Mouse (Mus musculus) bone marrow, adult 2 months (tissue): ENCODE results near the gene Vps35. TPM values are rescaled to one million over a fixed set of nuclear protein-coding genes. Genes with fewer than 3 reads are reported as not detected.

Experiments used
- H3K27ac ChIP-seq: fragments of 200-500 bp; 2 replicates; pipeline ENCODE4 v1.5.1; 2012; ENCODE audit warnings: low read depth, mild to moderate bottlenecking, control low read depth, inconsistent platforms, low read length; ENCODE audit not compliant: control insufficient read depth, poor library complexity, insufficient read depth
- H3K4me1 ChIP-seq: fragments of 200-500 bp; 2 replicates; pipeline ENCODE4 v1.6.1; 2011; ENCODE audit warnings: low read length; ENCODE audit not compliant: control insufficient read depth, insufficient read depth
- H3K4me3 ChIP-seq: fragments of 200-500 bp; replicated peaks from 2 replicates; pipeline ENCODE3; 2011; ENCODE audit warnings: mild to moderate bottlenecking, low read depth, low read length, control low read depth; ENCODE audit not compliant: control insufficient read depth
- CTCF ChIP-seq: fragments of 200-500 bp; IDR thresholded peaks from 2 replicates; pipeline ENCODE4 v1.5.1; 2011; ENCODE audit warnings: low read length, control low read depth; ENCODE audit not compliant: control insufficient read depth, insufficient read depth
- POLR2A ChIP-seq: fragments of 200-500 bp; IDR thresholded peaks from 2 replicates; pipeline ENCODE4 v1.6.1; 2011; ENCODE audit warnings: low read depth, mild to moderate bottlenecking, control low read depth, low read length, borderline replicate concordance; ENCODE audit not compliant: control insufficient read depth
- WGBS: fragments of 180-500 bp; shearing (Covaris S2); methylation state at CpG from one replicate; pipeline ENCODE4 v1.1.7; 2018; 5-methylcytosine and 5-hydroxymethylcytosine counted together
- polyA plus RNA-seq: library from polyadenylated mRNA; stranded (reverse); fragments of >200 nt; gene quantifications from 2 replicates; pipeline ENCODE4 v1.2.4, GENCODE M21; 2011; ENCODE audit warnings: low replicate concordance; ENCODE audit not compliant: missing spikeins, insufficient read depth, insufficient read length

The Vps35 gene
- polyA plus RNA-seq, 1 experiment: 37.8 TPM

GRCm38 (mm10) chr8:85321981-85322380, 22.4 kb upstream of the Vps35 start:
- H3K27ac ChIP-seq: no peak overlapping the region
- no peak overlapping the region for H3K4me3 ChIP-seq
- TF ChIP-seq CTCF (no peak), POLR2A (no peak)
- 90% methylated on average over 15 of the region's 15 CpGs for WGBS
- no peaks in the 10 kb centered on the region; the same call in 1 of the 2 replicates for H3K4me1 ChIP-seq

- no peak for TF ChIP-seq POLR2A
- TF ChIP-seq CTCF: no peak
- no peaks in the 10 kb centered on the region; the same call in none of the 2 replicates for H3K4me1 ChIP-seq
- WGBS: 64% methylated on average over 4 of the region's 4 CpGs
- no peak overlapping the region for H3K4me3 ChIP-seq
- peak overlapping the region; percentile 55 for H3K27ac ChIP-seq
These were observed 18.9 kb upstream of the Vps35 start for GRCm38 (mm10) chr8:85318534-85318933.

GRCm38 (mm10) chr8:85313036-85313435, 13.4 kb upstream of the Vps35 start:
- Histone ChIP-seq H3K4me1 (no peaks in the 10 kb centered on the region; the same call in 1 of the 2 replicates), H3K4me3 (no peak overlapping the region), H3K27ac (no peak overlapping the region)
- 33% methylated on average over 3 of the region's 3 CpGs for WGBS
- TF ChIP-seq POLR2A (no peak), CTCF (no peak)

GRCm38 (mm10) chr8:85311743-85312142, 12.1 kb upstream of the Vps35 start:
- Histone ChIP-seq H3K4me3 (no peak overlapping the region), H3K27ac (no peak overlapping the region), H3K4me1 (no peaks in the 10 kb centered on the region)
- TF ChIP-seq POLR2A (no peak), CTCF (no peak)

- WGBS: 86% methylated on average over 2 of the region's 2 CpGs
- Histone ChIP-seq H3K27ac (no peak overlapping the region), H3K4me3 (no peak overlapping the region), H3K4me1 (no peaks in the 10 kb centered on the region)
- TF ChIP-seq POLR2A (no peak), CTCF (no peak)
These were observed 9.0 kb upstream of the Vps35 start for GRCm38 (mm10) chr8:85308564-85308963.

GRCm38 (mm10) chr8:85303531-85303930, 3.9 kb upstream of the Vps35 start:
- no peak overlapping the region for H3K4me3 ChIP-seq
- peaks cover 1% of the 10 kb centered on the region; the same call in 1 of the 2 replicates for H3K4me1 ChIP-seq
- H3K27ac ChIP-seq: no peak overlapping the region
- 75% methylated on average over 5 of the region's 5 CpGs for WGBS
- TF ChIP-seq POLR2A (no peak), CTCF (no peak)

GRCm38 (mm10) chr8:85302931-85303330, 3.3 kb upstream of the Vps35 start:
- TF ChIP-seq POLR2A: no peak
- TF ChIP-seq CTCF: no peak
- WGBS: 59% methylated on average over 3 of the region's 3 CpGs
- peaks cover 1% of the 10 kb centered on the region; the same call in 1 of the 2 replicates for H3K4me1 ChIP-seq
- no peak overlapping the region for H3K4me3 ChIP-seq
- H3K27ac ChIP-seq: no peak overlapping the region

GRCm38 (mm10) chr8:85301941-85302340, 2.3 kb upstream of the Vps35 start:
- WGBS: 69% methylated on average over 1 of the region's 1 CpGs
- Histone ChIP-seq H3K27ac (no peak overlapping the region), H3K4me1 (peaks cover 1% of the 10 kb centered on the region; the same call in 1 of the 2 replicates), H3K4me3 (no peak overlapping the region)
- TF ChIP-seq POLR2A (no peak), CTCF (no peak)

- TF ChIP-seq POLR2A: no peak
- Histone ChIP-seq H3K27ac (peak overlapping the region; percentile 58), H3K4me3 (peak overlapping the region; percentile 84), H3K4me1 (peaks cover 1% of the 10 kb centered on the region; the same call in 1 of the 2 replicates)
- under 1% methylated on average over 53 of the region's 53 CpGs for WGBS
These were observed 785 bp downstream of the Vps35 start for GRCm38 (mm10) chr8:85298600-85299433.
